Mouse (Mus musculus) limb, embryonic 11.5 days (tissue): ENCODE results near the gene Creb3l4. TPM values are rescaled to one million over a fixed set of nuclear protein-coding genes. Genes with fewer than 3 reads are reported as not detected.

Experiments
- ATAC-seq: fragments of 200-750 bp; cut with Nextera tagmentation; 2 replicates; pipeline ENCODE4 v1.8.0; 2017; ENCODE audit warnings: low read depth; ENCODE audit not compliant: insufficient number of reproducible peaks, low FRiP score, low TSS enrichment
- DNase-seq: peaks from one replicate; pipeline ENCODE4 v3.0.0-alpha.2; 2015; ENCODE audit warnings: low spot score
- H3K27ac ChIP-seq: fragments of 300-500 bp; sonication (generic); replicated peaks from 2 replicates; pipeline ENCODE4 v1.5.1; 2014; ENCODE audit warnings: low read depth, mild to moderate bottlenecking, low read length
- H3K27me3 ChIP-seq: fragments of 300-500 bp; sonication (generic); 2 replicates; pipeline ENCODE4 v1.6.1; 2014; ENCODE audit warnings: mild to moderate bottlenecking, low read length, mixed read lengths; ENCODE audit not compliant: control insufficient read depth, insufficient read depth
- H3K36me3 ChIP-seq: fragments of 300-500 bp; sonication (generic); 2 replicates; pipeline ENCODE4 v1.6.1; 2014; ENCODE audit warnings: mild to moderate bottlenecking, low read length, moderate library complexity, mixed read lengths; ENCODE audit not compliant: control insufficient read depth, insufficient read depth
- H3K4me1 ChIP-seq: fragments of 300-500 bp; sonication (generic); 2 replicates; pipeline ENCODE4 v1.6.1; 2014; ENCODE audit warnings: low read length, mixed read lengths; ENCODE audit not compliant: control insufficient read depth, insufficient read depth
- H3K4me2 ChIP-seq: fragments of 300-500 bp; sonication (generic); 2 replicates; pipeline ENCODE4 v1.6.1; 2014; ENCODE audit warnings: low read depth, mild to moderate bottlenecking, moderate library complexity; ENCODE audit not compliant: severe bottlenecking
- H3K4me3 ChIP-seq: fragments of 300-500 bp; sonication (generic); 2 replicates; pipeline ENCODE4 v1.5.1; 2014; ENCODE audit warnings: low read depth, low read length
- H3K9ac ChIP-seq: fragments of 300-500 bp; sonication (generic); 2 replicates; pipeline ENCODE4 v1.6.1; 2014; ENCODE audit warnings: mild to moderate bottlenecking, low read length
- H3K9me3 ChIP-seq: fragments of 300-500 bp; sonication (generic); 2 replicates; pipeline ENCODE4 v1.6.1; 2016; ENCODE audit warnings: low read length; ENCODE audit not compliant: control insufficient read depth
- WGBS: fragments of 180-500 bp; shearing (Covaris S2); extraction: QIAGEN DNeasy Blood & Tissue Kit; methylation state at CpG from one replicate; pipeline ENCODE4 v1.1.7; 2014; 5-methylcytosine and 5-hydroxymethylcytosine counted together
- polyA plus RNA-seq: library from polyadenylated mRNA; unstranded; fragments of >200 nt; fragmentation: Nextera tagmentation; extraction: Ambion mirVana; gene quantifications from 2 replicates; pipeline ENCODE4 v1.2.1, GENCODE M21; 2014

Creb3l4 gene
- polyA plus RNA-seq, 1 experiment from 2014 or later: 11.0 TPM

GRCm38 (mm10) chr3:90204582-90204981, 38.7 kb downstream of the Creb3l4 start:
- 95% methylated on average over 2 of the region's 2 CpGs for WGBS
- Histone ChIP-seq H3K27ac (no peak overlapping the region), H3K36me3 (peaks cover 12% of the 10 kb centered on the region; the same call in 1 of the 2 replicates), H3K27me3 (no peaks in the 10 kb centered on the region), H3K4me3 (no peak overlapping the region), H3K9ac (no peak overlapping the region), H3K9me3 (no peaks in the 10 kb centered on the region), H3K4me1 (no peaks in the 10 kb centered on the region), H3K4me2 (no peak overlapping the region)
- ATAC-seq (no peak), DNase-seq (no peak)

- Histone ChIP-seq H3K4me1 (no peaks in the 10 kb centered on the region), H3K4me3 (no peak overlapping the region), H3K9me3 (no peaks in the 10 kb centered on the region), H3K27ac (no peak overlapping the region), H3K4me2 (no peak overlapping the region), H3K27me3 (no peaks in the 10 kb centered on the region), H3K9ac (no peak overlapping the region), H3K36me3 (peaks cover 7% of the 10 kb centered on the region; the same call in 1 of the 2 replicates)
- DNase-seq: no peak
- WGBS: 80% methylated on average over 5 of the region's 5 CpGs
- no peak for ATAC-seq
These were observed 39.7 kb downstream of the Creb3l4 start for GRCm38 (mm10) chr3:90203619-90204018.

- H3K4me3 ChIP-seq: no peak overlapping the region
- no peaks in the 10 kb centered on the region for H3K9me3 ChIP-seq
- no peak overlapping the region for H3K27ac ChIP-seq
- no peak for ATAC-seq
- H3K4me2 ChIP-seq: no peak overlapping the region
- H3K27me3 ChIP-seq: no peaks in the 10 kb centered on the region
- DNase-seq: no peak
- H3K9ac ChIP-seq: no peak overlapping the region
- H3K4me1 ChIP-seq: no peaks in the 10 kb centered on the region
- WGBS: 81% methylated on average over 1 of the region's 1 CpGs
- no peaks in the 10 kb centered on the region for H3K36me3 ChIP-seq
These were observed 40.4 kb downstream of the Creb3l4 start for GRCm38 (mm10) chr3:90202884-90203283.

DNA sequence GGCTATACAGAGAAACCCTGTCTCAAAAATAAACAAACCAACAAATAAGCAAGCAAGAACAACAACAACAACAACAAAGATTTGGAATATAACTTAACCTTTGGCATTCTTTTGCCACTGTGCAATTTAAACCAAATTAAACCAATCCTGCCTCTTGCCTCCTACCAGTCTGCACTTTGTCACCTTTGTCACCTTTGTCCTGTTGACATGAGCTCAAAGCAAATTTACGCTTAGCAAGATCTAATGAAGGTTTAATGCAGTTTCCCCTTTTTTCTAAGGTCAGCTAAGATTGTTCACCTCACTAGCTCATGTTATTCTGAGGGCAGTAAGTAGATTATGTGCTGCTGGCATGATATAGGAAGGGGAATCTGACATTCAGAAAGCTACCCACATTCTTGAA, 45.8 kb downstream of the Creb3l4 start:
- Histone ChIP-seq H3K36me3 (no peaks in the 10 kb centered on the region), H3K27ac (no peak overlapping the region), H3K4me1 (no peaks in the 10 kb centered on the region), H3K4me2 (no peak overlapping the region), H3K9ac (no peak overlapping the region), H3K9me3 (no peaks in the 10 kb centered on the region), H3K27me3 (no peaks in the 10 kb centered on the region), H3K4me3 (no peak overlapping the region)
- 62% methylated on average over 1 of the region's 1 CpGs for WGBS
- DNase-seq (no peak), ATAC-seq (no peak)

DNA sequence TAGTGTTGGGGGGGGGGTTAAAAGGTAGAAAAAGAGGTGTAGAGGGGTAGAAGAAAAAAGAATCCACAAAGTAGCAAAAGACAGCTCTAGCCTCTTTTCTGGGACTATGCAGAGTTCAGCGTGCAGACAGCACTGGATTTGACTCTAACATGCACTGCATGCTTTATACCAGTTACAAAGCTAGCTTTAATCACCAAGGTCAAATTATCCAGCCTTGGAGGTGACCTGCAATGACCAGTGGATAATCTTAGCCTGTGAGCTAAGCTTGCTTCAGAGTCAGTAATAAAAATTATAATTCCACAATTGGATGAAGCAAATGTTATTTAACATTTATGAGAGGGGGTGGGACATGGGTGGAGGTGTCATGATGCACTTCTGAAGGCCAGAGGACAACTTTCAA, 47.7 kb downstream of the Creb3l4 start:
- H3K4me2 ChIP-seq: no peak overlapping the region
- H3K9me3 ChIP-seq: no peaks in the 10 kb centered on the region
- no peaks in the 10 kb centered on the region for H3K36me3 ChIP-seq
- DNase-seq (no peak), ATAC-seq (no peak)
- H3K4me1 ChIP-seq: no peaks in the 10 kb centered on the region
- H3K27ac ChIP-seq: no peak overlapping the region
- 73% methylated on average over 1 of the region's 1 CpGs for WGBS
- H3K4me3 ChIP-seq: no peak overlapping the region
- H3K9ac ChIP-seq: no peak overlapping the region
- H3K27me3 ChIP-seq: no peaks in the 10 kb centered on the region

DNA sequence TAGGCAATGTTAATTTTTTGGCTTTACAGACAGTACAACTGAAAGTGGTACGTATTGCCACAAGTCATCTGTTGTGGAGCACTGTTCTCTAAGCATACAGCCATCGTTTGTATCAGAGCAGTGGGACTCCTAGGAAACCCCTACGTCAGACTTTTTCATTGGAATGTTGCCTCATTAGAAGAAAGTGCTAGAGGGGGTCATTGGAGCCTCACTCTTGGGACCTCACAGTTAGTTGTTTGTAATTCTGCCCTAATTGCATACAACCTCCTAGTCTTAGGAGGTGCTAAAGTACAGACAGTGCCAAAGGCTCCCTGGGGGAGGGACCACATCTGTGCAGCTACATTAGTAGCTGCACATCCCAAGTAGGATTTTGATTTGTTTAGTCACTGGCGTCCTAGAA, 48.6 kb downstream of the Creb3l4 start:
- no peaks in the 10 kb centered on the region for H3K4me1 ChIP-seq
- H3K9me3 ChIP-seq: no peaks in the 10 kb centered on the region
- H3K27ac ChIP-seq: no peak overlapping the region
- no peak overlapping the region for H3K4me2 ChIP-seq
- WGBS: 33% methylated on average over 4 of the region's 4 CpGs
- DNase-seq (no peak), ATAC-seq (no peak; the same call in 1 of the 2 replicates)
- no peak overlapping the region for H3K4me3 ChIP-seq
- H3K36me3 ChIP-seq: no peaks in the 10 kb centered on the region
- H3K9ac ChIP-seq: no peak overlapping the region
- H3K27me3 ChIP-seq: no peaks in the 10 kb centered on the region

DNA sequence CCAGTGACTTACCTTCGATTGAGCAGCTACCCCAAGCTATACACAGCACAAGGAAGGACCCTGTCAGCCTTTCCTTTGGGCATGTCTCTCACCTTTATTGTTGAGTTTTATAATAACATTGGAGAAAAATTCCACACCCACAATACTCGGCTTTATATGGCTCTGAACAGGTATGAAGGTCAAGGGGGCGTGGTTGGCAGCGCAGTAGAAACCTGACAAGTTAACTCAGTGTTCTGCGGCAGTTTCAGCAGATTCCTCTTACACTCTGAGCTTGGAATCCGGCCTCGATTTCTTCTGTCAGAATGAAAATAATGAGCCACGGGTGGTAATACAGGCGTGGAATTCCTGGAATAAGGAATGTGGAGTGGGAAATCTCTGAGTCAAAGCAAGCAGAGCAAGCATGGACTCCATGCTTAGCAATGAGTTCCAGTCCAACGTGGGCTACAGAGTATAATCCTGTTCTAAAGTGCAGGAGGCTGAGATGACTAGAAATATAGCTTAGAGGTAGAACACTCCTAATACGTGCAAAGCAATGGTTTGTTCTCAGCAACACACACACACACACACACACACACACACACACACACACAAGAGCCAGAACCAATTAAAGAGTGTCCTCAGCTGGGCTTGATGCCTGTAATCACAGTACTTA, 52.3 kb downstream of the Creb3l4 start:
- no peaks in the 10 kb centered on the region for H3K4me1 ChIP-seq
- ATAC-seq (no peak), DNase-seq (no peak)
- no peak overlapping the region for H3K4me2 ChIP-seq
- no peaks in the 10 kb centered on the region for H3K36me3 ChIP-seq
- H3K9me3 ChIP-seq: no peaks in the 10 kb centered on the region
- no peaks in the 10 kb centered on the region for H3K27me3 ChIP-seq
- H3K9ac ChIP-seq: no peak overlapping the region
- 83% methylated on average over 11 of the region's 11 CpGs for WGBS
- no peak overlapping the region for H3K4me3 ChIP-seq
- H3K27ac ChIP-seq: no peak overlapping the region
